Mouse (Mus musculus) lung, postnatal 0 days (tissue): Measurements from ENCODE around the gene Ifit2. TPM values are rescaled to one million over a fixed set of nuclear protein-coding genes. Genes with fewer than 3 reads are reported as not detected.
A peak's percentile ranks its signal among the peaks of the same experiment; 100 is the strongest.
"Not testable (repeated sequence)": the region's sequence is repeated elsewhere in the genome, so short reads cannot be mapped to it uniquely, and the experiment has no call there.

Experiments
- ATAC-seq: fragments of 200-750 bp; cut with Nextera tagmentation; 2 replicates; pipeline ENCODE4 v1.8.0; 2017; ENCODE audit warnings: moderate library complexity
- DNase-seq: peaks from one replicate; pipeline ENCODE4 v3.0.0-alpha.2; 2016; ENCODE audit warnings: low spot score
- H3K27ac ChIP-seq: fragments of 300-500 bp; sonication (generic); 2 replicates; pipeline ENCODE4 v1.5.1; 2014; ENCODE audit warnings: antibody characterized with exemption, mild to moderate bottlenecking, low read length, mixed read lengths
- H3K27me3 ChIP-seq: fragments of 300-500 bp; sonication (generic); replicated peaks from 2 replicates; pipeline ENCODE4 v1.6.1; 2014; ENCODE audit warnings: low read length, mixed read lengths; ENCODE audit not compliant: insufficient read depth
- H3K36me3 ChIP-seq: fragments of 300-500 bp; sonication (generic); 2 replicates; pipeline ENCODE4 v1.6.1; 2014; ENCODE audit warnings: low read length, mixed read lengths; ENCODE audit not compliant: insufficient read depth
- H3K4me1 ChIP-seq: fragments of 300-500 bp; sonication (generic); 2 replicates; pipeline ENCODE4 v1.6.1; 2014; ENCODE audit warnings: antibody characterized with exemption, low read depth, low read length, mixed read lengths; ENCODE audit not compliant: insufficient read depth
- H3K4me2 ChIP-seq: fragments of 300-500 bp; sonication (generic); replicated peaks from 2 replicates; pipeline ENCODE4 v1.6.1; 2014; ENCODE audit warnings: low read depth, mild to moderate bottlenecking, low read length, moderate library complexity, mixed read lengths
- H3K4me3 ChIP-seq: fragments of 300-500 bp; sonication (generic); 2 replicates; pipeline ENCODE4 v1.5.1; 2014; ENCODE audit warnings: low read depth, low read length
- H3K9ac ChIP-seq: fragments of 300-500 bp; sonication (generic); replicated peaks from 2 replicates; pipeline ENCODE4 v1.6.1; 2014; ENCODE audit warnings: low read depth, mild to moderate bottlenecking
- H3K9me3 ChIP-seq: fragments of 300-500 bp; sonication (generic); 2 replicates; pipeline ENCODE4 v1.6.1; 2016; ENCODE audit warnings: low read length, mixed read lengths
- CTCF ChIP-seq: IDR thresholded peaks from 2 replicates; pipeline ENCODE4 v1.5.1; 2016; ENCODE audit warnings: antibody characterized with exemption, mild to moderate bottlenecking
- EP300 ChIP-seq: IDR thresholded peaks from 2 replicates; pipeline ENCODE4 v1.6.1; 2016; ENCODE audit warnings: antibody characterized with exemption, mild to moderate bottlenecking, control low read depth
- WGBS: fragments of 180-500 bp; shearing (Covaris S2); extraction: QIAGEN DNeasy Blood & Tissue Kit; methylation state at CpG from one replicate; pipeline ENCODE4 v1.1.7; 2014; 5-methylcytosine and 5-hydroxymethylcytosine counted together
- polyA plus RNA-seq: library from polyadenylated mRNA; unstranded; fragments of >200 nt; fragmentation: Nextera tagmentation; extraction: Ambion mirVana; gene quantifications from 2 replicates; pipeline ENCODE4 v1.2.1, GENCODE M21; 2015

The Ifit2 gene
- polyA plus RNA-seq, 1 experiment from 2014 or later, result 9.1 TPM

- peak; percentile 35 for TF ChIP-seq CTCF
- no peak for TF ChIP-seq EP300
- H3K27ac ChIP-seq, result no peak overlapping the region
- no peak overlapping the region for H3K4me3 ChIP-seq
- no peaks in the 10 kb centered on the region for H3K36me3 ChIP-seq
- no peaks in the 10 kb centered on the region for H3K9me3 ChIP-seq
- H3K27me3 ChIP-seq, result no peaks in the 10 kb centered on the region
- no peak overlapping the region for H3K4me2 ChIP-seq
- H3K4me1 ChIP-seq, result 0 out of 2 replicates have a peak, but pooled peaks cover 2% of the 10 kb centered on the region
- no peak overlapping the region for H3K9ac ChIP-seq
- DNase-seq, result no peak
- ATAC-seq, result no peak
These were observed 38.5 kb downstream of the Ifit2 start for GRCm38 (mm10) chr19:34588959-34589358.

- H3K9ac ChIP-seq, result no peak overlapping the region
- ATAC-seq, result no peak
These were observed 43.0 kb downstream of the Ifit2 start for GRCm38 (mm10) chr19:34593456-34593855.

GRCm38 (mm10) chr19:34594523-34594922 lies 44.0 kb downstream of the Ifit2 start:
- peak; percentile 53 for ATAC-seq
- H3K27ac ChIP-seq, H3K9ac ChIP-seq, H3K4me3 ChIP-seq, H3K4me1 ChIP-seq, H3K9me3 ChIP-seq, H3K27me3 ChIP-seq, H3K4me2 ChIP-seq, H3K36me3 ChIP-seq: not testable (repeated sequence)
- peak; percentile 40 for DNase-seq
- 68% methylated on average over 3 of the region's 3 CpGs for WGBS
- TF ChIP-seq CTCF, result 0 out of 2 replicates have a peak, but pooled peaks have one; percentile 1

More at GRCm38 (mm10) chr19:34593456-34593855, 43.0 kb downstream of the Ifit2 start:
- TF ChIP-seq CTCF (no peak), EP300 (no peak)
- no peaks in the 10 kb centered on the region for H3K36me3 ChIP-seq
- no peak overlapping the region for H3K4me3 ChIP-seq
- no peaks in the 10 kb centered on the region for H3K9me3 ChIP-seq
- H3K27me3 ChIP-seq, result no peaks in the 10 kb centered on the region
- H3K4me2 ChIP-seq, result no peak overlapping the region
- 91% methylated on average over 2 of the region's 2 CpGs for WGBS
- no peak overlapping the region for H3K27ac ChIP-seq
- H3K4me1 ChIP-seq, result 0 out of 2 replicates have a peak, but pooled peaks cover 3% of the 10 kb centered on the region
- DNase-seq, result no peak

- Histone ChIP-seq H3K27ac (no peak overlapping the region), H3K36me3 (no peaks in the 10 kb centered on the region), H3K9me3 (no peaks in the 10 kb centered on the region), H3K4me3 (no peak overlapping the region), H3K4me1 (0 out of 2 replicates have a peak, but pooled peaks cover 3% of the 10 kb centered on the region), H3K9ac (no peak overlapping the region), H3K27me3 (no peaks in the 10 kb centered on the region), H3K4me2 (no peak overlapping the region)
- no peak for ATAC-seq
- TF ChIP-seq EP300 (no peak), CTCF (no peak)
- DNase-seq, result no peak
These were observed 46.3 kb downstream of the Ifit2 start for GRCm38 (mm10) chr19:34596811-34597210.

- Histone ChIP-seq H3K36me3 (no peaks in the 10 kb centered on the region), H3K4me1 (0 out of 2 replicates have a peak, but pooled peaks cover 3% of the 10 kb centered on the region), H3K27me3 (no peaks in the 10 kb centered on the region), H3K27ac (no peak overlapping the region), H3K9ac (no peak overlapping the region), H3K4me3 (no peak overlapping the region), H3K4me2 (no peak overlapping the region), H3K9me3 (no peaks in the 10 kb centered on the region)
- no peak for ATAC-seq
- TF ChIP-seq CTCF (no peak), EP300 (no peak)
- WGBS, result 61% methylated on average over 2 of the region's 2 CpGs
- DNase-seq, result peak; percentile 47
These were observed 47.8 kb downstream of the Ifit2 start for GRCm38 (mm10) chr19:34598341-34598740.

GRCm38 (mm10) chr19:34599250-34599649 lies 48.8 kb downstream of the Ifit2 start:
- peak; percentile 63 for DNase-seq
- H3K4me3 ChIP-seq, H3K9ac ChIP-seq, H3K36me3 ChIP-seq, H3K27ac ChIP-seq, H3K4me2 ChIP-seq, H3K4me1 ChIP-seq, ATAC-seq, H3K9me3 ChIP-seq, H3K27me3 ChIP-seq: not testable (repeated sequence)

- not testable (repeated sequence) for H3K4me1 ChIP-seq, H3K27me3 ChIP-seq, H3K4me2 ChIP-seq, H3K9me3 ChIP-seq, H3K4me3 ChIP-seq, H3K36me3 ChIP-seq, H3K27ac ChIP-seq, H3K9ac ChIP-seq
- 18% methylated on average over 1 of the region's 1 CpGs for WGBS
- DNase-seq (peak; percentile 62), ATAC-seq (0 out of 2 replicates have a peak, but pooled peaks have one; percentile 6)
These were observed 51.4 kb downstream of the Ifit2 start, which contains the start of gene Ifit1bl1 for GRCm38 (mm10) chr19:34601888-34602287. Gene Ifit1bl1, minus strand, starts transcription at chr19:34601956.
